Mouse (Mus musculus) neural tube, embryonic 13.5 days (tissue): ENCODE data around the gene Tnni3. TPM values are rescaled to one million over a fixed set of nuclear protein-coding genes. Genes with fewer than 3 reads are reported as not detected.
A peak's percentile ranks its signal among the peaks of the same experiment; 100 is the strongest.
"Not testable (repeated sequence)": the region's sequence is repeated elsewhere in the genome, so short reads cannot be mapped to it uniquely, and the experiment has no call there.

Experiments used
- ATAC-seq: fragments of 200-750 bp; cut with Nextera tagmentation; 2 replicates; pipeline ENCODE4 v1.8.0; 2017; ENCODE audit warnings: low read depth, mild to moderate bottlenecking, moderate TSS enrichment, moderate library complexity
- H3K27ac ChIP-seq: fragments of 300-500 bp; sonication (generic); replicated peaks from 2 replicates; pipeline ENCODE4 v1.5.1; 2015; ENCODE audit warnings: moderate library complexity, mild to moderate bottlenecking, inconsistent platforms
- H3K27me3 ChIP-seq: fragments of 300-500 bp; sonication (generic); 2 replicates; pipeline ENCODE4 v1.6.1; 2015; ENCODE audit warnings: mild to moderate bottlenecking, inconsistent platforms
- H3K36me3 ChIP-seq: fragments of 300-500 bp; sonication (generic); 2 replicates; pipeline ENCODE4 v1.6.1; 2015; ENCODE audit warnings: mild to moderate bottlenecking, inconsistent platforms
- H3K4me1 ChIP-seq: fragments of 300-500 bp; sonication (generic); replicated peaks from 2 replicates; pipeline ENCODE4 v1.6.1; 2015; ENCODE audit warnings: inconsistent platforms
- H3K4me2 ChIP-seq: fragments of 300-500 bp; sonication (generic); 2 replicates; pipeline ENCODE4 v1.6.1; 2015; ENCODE audit warnings: inconsistent platforms, mild to moderate bottlenecking, moderate library complexity
- H3K4me3 ChIP-seq: fragments of 300-500 bp; sonication (generic); 2 replicates; pipeline ENCODE4 v1.5.1; 2015; ENCODE audit warnings: mild to moderate bottlenecking, inconsistent platforms
- H3K9ac ChIP-seq: fragments of 300-500 bp; sonication (generic); 2 replicates; pipeline ENCODE4 v1.6.1; 2015; ENCODE audit warnings: moderate library complexity, mild to moderate bottlenecking, inconsistent platforms
- H3K9me3 ChIP-seq: fragments of 300-500 bp; sonication (generic); 2 replicates; pipeline ENCODE4 v1.6.1; 2016; ENCODE audit warnings: inconsistent platforms
- WGBS: fragments of 180-500 bp; shearing (Covaris S2); methylation state at CpG from one replicate; pipeline ENCODE4 v1.1.7; 2015; 5-methylcytosine and 5-hydroxymethylcytosine counted together
- polyA plus RNA-seq: library from polyadenylated mRNA; unstranded; fragments of >200 nt; fragmentation: Nextera tagmentation; extraction: Ambion mirVana; gene quantifications from 2 replicates; pipeline ENCODE4 v1.2.1, GENCODE M21; 2015

The Tnni3 gene
- 1.8 and 3.6 TPM in 2 replicates for polyA plus RNA-seq

- H3K9me3 ChIP-seq, H3K4me3 ChIP-seq, H3K36me3 ChIP-seq, H3K9ac ChIP-seq, H3K4me2 ChIP-seq, H3K27ac ChIP-seq, ATAC-seq: not testable (repeated sequence)
- WGBS: 68% methylated on average over 15 of the region's 15 CpGs
- H3K4me1 ChIP-seq: peaks cover 23% of the 10 kb centered on the region
- H3K27me3 ChIP-seq: peaks cover 28% of the 10 kb centered on the region
These were observed at the start of gene Tnni3 for GRCm38 (mm10) chr7:4524212-4524922. Gene Tnni3 (minus strand): TSS chr7:4524229.

- not testable (repeated sequence) for H3K4me2 ChIP-seq, ATAC-seq, H3K27ac ChIP-seq, H3K36me3 ChIP-seq, H3K4me3 ChIP-seq, H3K9ac ChIP-seq, H3K9me3 ChIP-seq, H3K27me3 ChIP-seq, H3K4me1 ChIP-seq
- 66% methylated on average over 2 of the region's 2 CpGs for WGBS
These were observed 48.3 kb upstream of the Tnni3 start for GRCm38 (mm10) chr7:4572361-4572760.

- no peaks in the 10 kb centered on the region for H3K36me3 ChIP-seq
- no peaks in the 10 kb centered on the region; the same call in 1 of the 2 replicates for H3K27me3 ChIP-seq
- ATAC-seq: no peak
- 94% methylated on average over 3 of the region's 3 CpGs for WGBS
- H3K9ac ChIP-seq: no peak overlapping the region
- no peak overlapping the region for H3K27ac ChIP-seq
- no peaks in the 10 kb centered on the region for H3K4me1 ChIP-seq
- no peak overlapping the region for H3K4me2 ChIP-seq
- H3K9me3 ChIP-seq: no peaks in the 10 kb centered on the region
- no peak overlapping the region for H3K4me3 ChIP-seq
These were observed 38.6 kb upstream of the Tnni3 start for GRCm38 (mm10) chr7:4562660-4563059.

- Histone ChIP-seq H3K4me1 (no peaks in the 10 kb centered on the region), H3K27me3 (no peaks in the 10 kb centered on the region; the same call in 1 of the 2 replicates), H3K9ac (peak overlapping the region; percentile 49; the same call in 1 of the 2 replicates), H3K27ac (0 out of 2 replicates have a peak overlapping the region, but pooled peaks have one; percentile 28), H3K36me3 (no peaks in the 10 kb centered on the region), H3K4me2 (peak overlapping the region; percentile 36), H3K4me3 (no peak overlapping the region), H3K9me3 (no peaks in the 10 kb centered on the region)
- ATAC-seq: peak; percentile 67
- WGBS: 78% methylated on average over 6 of the region's 6 CpGs
These were observed 33.1 kb upstream of the Tnni3 start for GRCm38 (mm10) chr7:4557167-4557560.

- Histone ChIP-seq H3K27me3 (no peaks in the 10 kb centered on the region; the same call in 1 of the 2 replicates), H3K27ac (0 out of 2 replicates have a peak overlapping the region, but pooled peaks have one; percentile 28), H3K36me3 (no peaks in the 10 kb centered on the region), H3K9ac (peak overlapping the region; percentile 49; the same call in 1 of the 2 replicates), H3K4me1 (no peaks in the 10 kb centered on the region), H3K4me3 (no peak overlapping the region), H3K4me2 (peak overlapping the region; percentile 36), H3K9me3 (no peaks in the 10 kb centered on the region)
- ATAC-seq: peak; percentile 94
- WGBS: 23% methylated on average over 15 of the region's 15 CpGs
These were observed 32.5 kb upstream of the Tnni3 start for GRCm38 (mm10) chr7:4556256-4557166.

GRCm38 (mm10) chr7:4547221-4547641 is 23.2 kb upstream of the Tnni3 start, which contains the start of gene Syt5:
Gene Syt5 (minus strand): TSS chr7:4547541.
- H3K9ac ChIP-seq: peak within 1 kb of the TSS; percentile 77
- peak within 1 kb of the TSS; percentile 92 for H3K27ac ChIP-seq
- peak; percentile 83 for ATAC-seq
- peaks cover 17% of the 10 kb centered on the region for H3K4me1 ChIP-seq
- H3K27me3 ChIP-seq: no peaks in the 10 kb centered on the region
- H3K4me3 ChIP-seq: peak within 1 kb of the TSS; percentile 52
- 5% methylated on average over 31 of the region's 33 CpGs for WGBS
- H3K9me3 ChIP-seq: no peaks in the 10 kb centered on the region
- H3K4me2 ChIP-seq: peak within 1 kb of the TSS; percentile 72
- peaks cover 8% of the 10 kb centered on the region for H3K36me3 ChIP-seq

- peaks cover 14% of the 10 kb centered on the region for H3K36me3 ChIP-seq
- H3K27ac ChIP-seq: peak overlapping the region; percentile 92
- peak overlapping the region; percentile 77 for H3K9ac ChIP-seq
- peak overlapping the region; percentile 52 for H3K4me3 ChIP-seq
- peak; percentile 90 for ATAC-seq
- peak overlapping the region; percentile 72 for H3K4me2 ChIP-seq
- H3K9me3 ChIP-seq: no peaks in the 10 kb centered on the region
- no peaks in the 10 kb centered on the region for H3K27me3 ChIP-seq
- H3K4me1 ChIP-seq: peaks cover 17% of the 10 kb centered on the region
- 1% methylated on average over 26 of the region's 26 CpGs for WGBS
These were observed 22.6 kb upstream of the Tnni3 start for GRCm38 (mm10) chr7:4546591-4547131.

GRCm38 (mm10) chr7:4546050-4546449 is 22.0 kb upstream of the Tnni3 start:
- Histone ChIP-seq H3K27ac (peak overlapping the region; percentile 92), H3K4me2 (peak overlapping the region; percentile 72), H3K9ac (peak overlapping the region; percentile 77), H3K4me1 (peaks cover 17% of the 10 kb centered on the region), H3K9me3 (no peaks in the 10 kb centered on the region), H3K4me3 (peak overlapping the region; percentile 52), H3K27me3 (peaks cover under 1% of the 10 kb centered on the region; the same call in 1 of the 2 replicates), H3K36me3 (peaks cover 18% of the 10 kb centered on the region)
- peak; percentile 37 for ATAC-seq
- 72% methylated on average over 15 of the region's 15 CpGs for WGBS

GRCm38 (mm10) chr7:4542013-4542412 is 18.0 kb upstream of the Tnni3 start:
- Histone ChIP-seq H3K27ac (no peak overlapping the region), H3K9me3 (no peaks in the 10 kb centered on the region), H3K4me2 (no peak overlapping the region), H3K27me3 (peaks cover 14% of the 10 kb centered on the region; the same call in 1 of the 2 replicates), H3K9ac (no peak overlapping the region), H3K4me1 (peaks cover 13% of the 10 kb centered on the region), H3K36me3 (peaks cover 43% of the 10 kb centered on the region), H3K4me3 (no peak overlapping the region)
- WGBS: 36% methylated on average over 17 of the region's 17 CpGs
- ATAC-seq: no peak

- no peaks in the 10 kb centered on the region for H3K9me3 ChIP-seq
- 73% methylated on average over 5 of the region's 5 CpGs for WGBS
- no peak overlapping the region for H3K9ac ChIP-seq
- H3K36me3 ChIP-seq: peaks cover 43% of the 10 kb centered on the region
- H3K4me1 ChIP-seq: peaks cover 10% of the 10 kb centered on the region
- no peak overlapping the region for H3K4me2 ChIP-seq
- no peak overlapping the region for H3K27ac ChIP-seq
- peaks cover 14% of the 10 kb centered on the region; the same call in 1 of the 2 replicates for H3K27me3 ChIP-seq
- ATAC-seq: no peak
- no peak overlapping the region for H3K4me3 ChIP-seq
These were observed 17.3 kb upstream of the Tnni3 start for GRCm38 (mm10) chr7:4541344-4541743.

GRCm38 (mm10) chr7:4539019-4539418 is 15.0 kb upstream of the Tnni3 start:
- no peaks in the 10 kb centered on the region for H3K4me1 ChIP-seq
- H3K9ac ChIP-seq: no peak overlapping the region
- no peaks in the 10 kb centered on the region for H3K9me3 ChIP-seq
- ATAC-seq: no peak
- WGBS: 94% methylated on average over 2 of the region's 2 CpGs
- H3K36me3 ChIP-seq: peaks cover 43% of the 10 kb centered on the region
- H3K4me3 ChIP-seq: no peak overlapping the region
- no peak overlapping the region for H3K4me2 ChIP-seq
- H3K27me3 ChIP-seq: peaks cover 17% of the 10 kb centered on the region; the same call in 1 of the 2 replicates
- no peak overlapping the region for H3K27ac ChIP-seq
